Mouse (Mus musculus) left cerebral cortex, postnatal 4 days (tissue): ENCODE results near the gene Olfr666. TPM values are rescaled to one million over a fixed set of nuclear protein-coding genes. Genes with fewer than 3 reads are reported as not detected.
"Not testable (repeated sequence)": the region's sequence is repeated elsewhere in the genome, so short reads cannot be mapped to it uniquely, and the experiment has no call there.

Source experiments
- DNase-seq: peaks from one replicate; pipeline ENCODE4 v3.0.0-alpha.2; 2022
- intact Hi-C: fragments of 180-260 bp; cut with DNase I; formaldehyde crosslinking; loops from one replicate; pipeline ENCODE4 v1.15.1; 2025
- total RNA-seq, 2 experiments: library from RNA; stranded (reverse); gene quantifications; 2 replicates each; pipeline ENCODE4 v1.2.3; 2021

Olfr666 gene
- not detected for total RNA-seq

DNA sequence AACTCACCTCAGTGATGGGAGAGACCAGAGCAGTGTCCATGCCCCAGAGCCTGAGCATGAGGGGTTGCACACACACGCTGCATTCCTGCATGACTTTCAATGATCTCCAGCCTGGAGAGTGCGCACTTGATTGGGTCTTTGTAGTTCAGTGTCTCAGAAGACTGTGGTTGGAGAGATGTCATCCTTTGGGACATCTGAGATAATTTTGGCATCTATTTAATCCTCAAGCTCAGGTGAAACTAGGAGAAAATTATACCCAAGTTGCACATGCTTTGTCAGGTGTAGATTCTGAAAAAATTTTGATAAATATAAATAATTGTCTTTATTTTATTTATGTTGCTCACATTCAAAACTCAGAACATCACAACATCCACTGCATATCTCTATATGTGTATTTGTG, at the start of gene Olfr666:
Gene Olfr666, minus strand, starts transcription at position 101 of the 400 bp plus-strand sequence.
- DNase-seq = no peak
- intact Hi-C loops = no loop called here

DNA sequence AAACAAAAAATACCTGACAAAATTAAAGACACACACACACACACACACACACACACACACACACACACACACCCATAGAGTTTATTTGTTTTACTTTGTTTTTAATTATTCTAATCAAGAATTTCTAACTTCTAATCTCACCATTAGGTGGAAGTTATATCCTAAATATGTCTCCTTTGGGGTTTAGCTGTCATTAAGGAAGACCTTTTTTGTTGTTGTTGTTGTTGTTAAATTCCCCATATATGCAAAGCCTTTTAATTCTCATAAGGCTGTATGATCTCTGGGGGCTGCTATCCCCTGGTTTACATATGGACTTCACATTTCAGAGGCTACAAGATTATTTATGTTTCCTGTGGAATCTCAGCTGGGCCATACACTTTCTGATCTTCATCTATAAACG, 38.2 kb upstream of the Olfr666 start, which contains the start of gene Olfr669:
Gene Olfr669, plus strand, starts transcription at position 301 of the 400 bp plus-strand sequence.
- no peak for DNase-seq
- intact Hi-C loops = no loop called here

GRCm38 (mm10) chr7:104927957-104928356, 32.2 kb upstream of the Olfr666 start, which contains the start of gene Olfr668:
Gene Olfr668 (minus strand): TSS chr7:104928057.
- DNase-seq = no peak
- intact Hi-C loops = no loop called here

DNA sequence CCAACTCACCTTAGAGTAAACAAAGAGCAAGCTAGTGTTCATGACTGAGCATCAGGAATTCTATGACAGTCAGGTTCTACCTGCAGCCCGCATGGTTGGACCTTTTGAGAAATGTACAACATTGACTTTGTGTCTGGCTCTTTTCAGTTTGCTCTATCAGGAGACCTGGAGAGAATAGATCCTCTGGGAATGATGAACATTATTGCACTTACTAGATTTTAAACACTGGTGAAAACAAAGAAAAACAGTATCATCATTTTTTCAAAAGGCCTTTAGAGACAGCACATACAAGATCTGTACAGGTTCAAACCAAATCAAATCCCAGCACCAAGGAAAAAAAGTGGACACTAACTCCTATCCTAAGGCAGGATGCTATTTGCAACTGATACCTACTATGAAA, 25.6 kb upstream of the Olfr666 start, which contains the start of gene Olfr667:
Gene Olfr667, minus strand, starts transcription at position 101 of the 400 bp plus-strand sequence.
- DNase-seq = no peak
- intact Hi-C loops = no loop called here

GRCm38 (mm10) chr7:104877731-104878130, 18.0 kb downstream of the Olfr666 start, which contains the start of gene Olfr665:
Gene Olfr665 (plus strand): TSS chr7:104878031.
- DNase-seq = no peak
- intact Hi-C loops = no loop called here

DNA sequence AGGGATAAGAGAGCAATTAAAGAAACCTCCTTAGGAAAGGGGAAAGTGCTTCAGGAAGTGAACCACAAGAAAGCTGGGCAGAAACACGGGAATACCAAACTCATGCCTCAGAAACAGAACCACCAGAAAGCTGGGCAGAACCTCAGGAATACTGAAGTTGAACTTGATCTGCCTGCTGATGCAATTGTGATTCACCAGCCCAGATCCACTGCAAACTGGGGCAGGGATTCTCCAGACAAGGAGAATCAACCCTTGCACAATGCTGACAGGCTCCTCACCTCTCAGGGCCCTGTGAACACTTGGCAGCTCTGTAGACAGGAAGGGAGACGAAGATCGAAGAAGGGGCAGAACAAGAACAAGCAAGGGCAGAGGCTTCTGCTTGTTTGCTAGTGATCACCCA, 34.4 kb downstream of the Olfr666 start:
- intact Hi-C loops = no loop called here
- no peak for DNase-seq

DNA sequence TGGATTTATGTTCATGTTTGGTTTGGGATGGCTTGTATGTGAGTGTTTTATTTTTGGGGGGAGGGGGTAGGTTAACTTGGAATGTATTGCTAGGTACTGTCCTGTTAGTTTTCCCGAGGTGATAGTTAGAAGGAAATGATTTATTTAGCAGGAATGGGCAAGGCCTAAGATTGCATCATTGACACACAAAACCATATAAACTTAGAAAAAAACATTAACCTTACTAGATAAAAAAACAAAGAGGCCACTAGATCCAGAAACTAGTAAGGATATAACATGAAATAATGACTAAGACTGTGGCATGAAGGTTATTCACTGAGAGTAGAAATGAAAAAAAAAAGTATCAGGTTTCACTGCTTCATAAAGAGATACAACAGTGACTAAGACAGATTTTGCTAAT, 38.1 kb downstream of the Olfr666 start:
- intact Hi-C loops = no loop called here
- DNase-seq = no peak

- DNase-seq, intact Hi-C loops: not testable (repeated sequence)
Measured at GRCm38 (mm10) chr7:104856709-104857108, 39.0 kb downstream of the Olfr666 start, which contains the start of gene Usp17la. Gene Usp17la (plus strand): TSS chr7:104857009.

DNA sequence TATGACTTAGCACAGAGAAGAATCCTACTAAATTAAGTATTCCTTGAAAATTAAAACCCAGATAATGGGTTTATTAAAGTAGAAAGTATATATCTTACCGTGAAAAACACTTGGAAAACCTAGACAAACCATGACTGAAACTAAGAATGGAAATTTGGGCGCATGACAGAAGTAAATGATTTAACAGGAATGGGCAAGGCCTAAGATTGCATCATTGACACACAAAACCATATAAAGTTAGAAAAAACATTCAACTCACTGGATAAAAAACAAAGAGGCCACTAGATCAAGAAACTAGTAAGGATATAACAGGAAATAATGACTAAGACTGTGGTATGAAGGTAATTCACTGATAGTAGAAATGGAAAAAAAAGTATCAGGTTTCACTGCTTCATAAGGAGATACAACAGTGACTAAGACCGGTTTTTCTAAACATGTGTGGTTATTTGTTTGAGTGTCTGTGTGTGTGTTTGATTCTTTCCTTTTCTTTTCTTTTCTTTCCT, 40.5 kb downstream of the Olfr666 start:
- DNase-seq = no peak
- intact Hi-C loops = no loop called here

- DNase-seq, intact Hi-C loops: not testable (repeated sequence)
Measured at GRCm38 (mm10) chr7:104851546-104851945, 44.2 kb downstream of the Olfr666 start.

DNA sequence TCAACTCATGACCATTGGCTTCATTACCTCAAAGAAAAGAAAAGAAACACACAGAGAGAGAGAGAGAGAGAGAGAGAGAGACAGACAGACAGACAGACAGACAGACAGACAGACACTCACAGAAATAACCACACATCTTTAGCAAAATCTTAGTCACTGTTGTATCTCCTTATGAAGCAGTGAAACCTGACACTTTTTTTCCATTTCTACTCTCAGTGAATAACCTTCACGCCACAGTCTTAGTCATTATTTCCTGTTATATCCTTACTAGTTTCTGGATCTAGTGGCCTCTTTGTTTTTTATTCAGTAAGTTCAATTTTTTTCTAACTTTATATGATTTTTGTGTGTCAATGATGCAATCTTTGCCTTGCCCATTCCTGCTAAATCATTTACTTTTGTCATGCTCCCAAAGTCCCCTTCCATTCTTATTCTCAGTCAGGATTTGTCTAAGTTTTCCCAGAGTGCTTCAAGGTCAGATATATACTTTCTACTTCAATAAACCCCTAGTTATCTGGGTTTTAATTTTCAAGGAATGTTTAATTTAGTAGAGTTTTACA, 51.9 kb downstream of the Olfr666 start:
- DNase-seq = no peak
- intact Hi-C loops = no loop called here

DNA sequence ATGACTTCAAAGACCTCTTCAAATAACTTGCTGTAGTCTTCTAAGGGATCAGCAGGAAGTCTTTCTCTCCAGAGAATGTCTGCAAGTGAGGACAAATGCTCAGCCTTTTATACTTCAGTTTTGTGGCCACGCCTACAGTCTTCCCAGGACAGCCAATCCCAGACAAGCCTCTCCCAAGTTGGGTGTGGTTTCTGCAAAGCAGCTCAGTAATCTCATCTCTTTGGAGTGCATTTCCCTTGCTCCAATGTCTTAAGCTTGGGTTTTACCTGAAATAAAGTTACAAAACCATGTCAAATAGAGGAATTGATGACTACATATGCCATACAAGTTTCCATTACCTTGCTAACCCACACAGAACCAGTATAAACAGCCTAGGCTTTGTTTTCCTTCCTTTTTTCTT, 53.2 kb downstream of the Olfr666 start, which contains the start of gene Usp17lb:
Gene Usp17lb, minus strand, starts transcription at position 101 of the 400 bp plus-strand sequence.
- no peak for DNase-seq
- intact Hi-C loops = no loop called here

Other genes starting within 250 kb of the Olfr666 start
- gene Olfr658, start 248.6 kb downstream of the Olfr666 start, total RNA-seq = not detected
- gene Olfr659, start 229.2 kb downstream of the Olfr666 start, total RNA-seq = not detected
- not detected for gene Olfr661, start 209.5 kb downstream of the Olfr666 start, total RNA-seq
- gene Usp17le, start 118.5 kb downstream of the Olfr666 start, total RNA-seq = not detected
- gene Usp17lb, start 53.3 kb downstream of the Olfr666 start, total RNA-seq = not detected
- gene Usp17la, start 38.9 kb downstream of the Olfr666 start, total RNA-seq = not detected
- not detected for gene Olfr665, start 17.9 kb downstream of the Olfr666 start, total RNA-seq
- gene Olfr667, start 25.5 kb upstream of the Olfr666 start, total RNA-seq = not detected
- not detected for gene Olfr668, start 32.1 kb upstream of the Olfr666 start, total RNA-seq
- gene Olfr669, start 38.3 kb upstream of the Olfr666 start, total RNA-seq = not detected
- gene Olfr670, start 66.7 kb upstream of the Olfr666 start, total RNA-seq = not detected
- gene Olfr671, start 83.2 kb upstream of the Olfr666 start, total RNA-seq = not detected
- gene Olfr672, start 106.1 kb upstream of the Olfr666 start, total RNA-seq = not detected
- gene Olfr675, start 132.5 kb upstream of the Olfr666 start, total RNA-seq = not detected
- gene Olfr676, start 136.7 kb upstream of the Olfr666 start, total RNA-seq = not detected
- not detected for gene Olfr677, start 155.4 kb upstream of the Olfr666 start, total RNA-seq
- gene Olfr678, start 168.5 kb upstream of the Olfr666 start, total RNA-seq = not detected
- gene Olfr679, start 185.3 kb upstream of the Olfr666 start, total RNA-seq = not detected
- gene Olfr680-ps1, start 196.9 kb upstream of the Olfr666 start, total RNA-seq = not detected
- gene Olfr681, start 220.9 kb upstream of the Olfr666 start, total RNA-seq = not detected